Mouse (Mus musculus): ENCODE data around the gene Acot7.

Gene Acot7

DNA sequence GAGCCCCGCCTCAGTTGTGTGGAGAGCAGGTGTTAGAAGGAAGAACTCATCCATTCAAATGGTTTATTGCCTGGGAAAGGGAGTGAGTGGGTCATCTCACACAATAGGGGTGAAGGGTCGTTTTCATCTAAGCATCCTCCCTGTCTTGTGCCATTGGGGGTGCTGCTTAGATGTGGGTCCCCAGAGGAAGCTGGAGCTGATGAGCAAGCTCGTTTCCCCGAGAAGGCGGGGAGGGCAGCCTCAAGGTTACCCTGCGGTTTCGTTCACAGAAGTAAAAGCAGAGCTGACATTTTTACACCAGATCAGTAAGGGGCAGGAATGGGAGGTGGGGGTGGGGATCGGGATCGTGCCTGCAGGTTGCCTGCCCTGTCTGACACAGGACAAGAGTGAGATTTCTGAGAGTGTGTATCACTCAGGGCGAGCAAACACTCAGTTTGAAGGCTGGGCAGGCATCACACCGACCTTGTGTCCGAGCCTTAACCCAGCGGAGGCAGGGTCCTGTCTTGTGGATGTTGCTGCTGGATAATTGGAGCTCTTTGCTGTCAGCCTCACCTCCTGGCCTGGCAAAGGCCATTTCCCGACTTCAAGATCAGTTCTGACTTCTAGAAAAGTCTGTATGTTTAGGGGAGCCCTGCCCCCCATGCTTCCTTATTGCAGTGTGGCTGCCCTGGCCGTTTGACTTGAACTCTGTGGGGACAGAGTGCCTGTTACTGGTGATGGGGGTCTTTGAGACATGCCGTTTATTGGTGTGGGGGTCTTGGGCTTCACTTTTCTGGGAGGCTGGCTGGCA lies 1.2 kb downstream of the Acot7 start:
- in situ Hi-C loops (cut with MboI, MseI): loop anchor here (5.0 kb wide), 1 partner anchor 33 kb away; no protein-coding TSS in a partner anchor

DNA sequence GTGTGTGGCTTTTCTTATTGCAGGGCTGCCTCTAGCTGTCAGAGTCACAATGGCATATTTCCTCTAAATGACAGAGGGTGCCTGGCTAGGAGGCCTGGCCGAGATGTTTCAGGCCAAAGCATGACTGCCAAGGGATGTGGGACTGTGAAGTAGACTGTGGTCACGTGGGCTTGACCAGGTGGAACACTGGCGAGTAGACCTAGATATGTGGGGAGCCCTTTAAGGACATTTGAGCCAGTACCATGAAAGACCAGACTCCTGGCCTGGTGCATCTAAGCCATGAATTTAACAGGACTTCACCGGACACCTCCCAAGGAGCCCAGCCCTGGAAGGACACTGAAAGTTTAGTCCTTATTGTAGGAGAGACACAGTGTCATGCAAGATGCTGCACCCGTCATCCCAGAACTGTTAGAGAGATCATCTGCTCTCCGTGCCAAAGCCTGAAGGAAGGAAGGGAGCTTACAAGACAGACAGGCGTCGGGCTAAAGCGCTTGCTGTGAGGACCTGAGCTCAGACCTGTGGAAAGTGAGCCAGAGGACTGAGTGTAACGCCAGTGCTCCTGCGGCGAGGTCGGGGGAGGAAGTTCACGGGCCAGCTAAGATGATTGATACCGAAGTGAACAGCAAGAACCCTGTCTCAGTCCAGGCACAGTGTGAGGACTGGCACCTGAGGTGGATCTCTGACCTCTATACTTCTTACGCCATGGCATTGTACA lies 2.2 kb downstream of the Acot7 start:
- in situ Hi-C loops (cut with MboI, MseI): loop anchor here (5.0 kb wide), 1 partner anchor 32 kb away; no protein-coding TSS in a partner anchor

DNA sequence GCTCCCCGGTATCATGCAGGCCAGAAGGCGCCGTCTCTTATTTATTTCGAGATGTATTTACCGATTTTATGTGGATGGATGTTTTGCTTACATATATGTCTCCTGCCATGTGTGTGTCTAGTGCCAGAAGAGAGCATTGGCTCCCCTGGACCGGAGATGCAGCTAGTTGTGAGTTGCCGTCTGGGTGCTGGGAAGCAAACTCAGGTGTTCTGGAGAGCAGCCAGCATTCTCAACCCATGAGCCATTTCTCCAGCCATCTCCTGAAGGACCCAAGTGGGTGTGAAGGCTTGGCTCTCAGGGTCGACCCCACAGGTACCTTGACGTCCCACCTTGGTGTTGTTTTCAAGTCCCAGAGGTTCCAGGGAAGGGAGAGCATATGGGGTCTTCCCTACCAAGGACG lies 4.3 kb downstream of the Acot7 start:
- in situ Hi-C loops (cut with MboI, MseI): no loop called here

DNA sequence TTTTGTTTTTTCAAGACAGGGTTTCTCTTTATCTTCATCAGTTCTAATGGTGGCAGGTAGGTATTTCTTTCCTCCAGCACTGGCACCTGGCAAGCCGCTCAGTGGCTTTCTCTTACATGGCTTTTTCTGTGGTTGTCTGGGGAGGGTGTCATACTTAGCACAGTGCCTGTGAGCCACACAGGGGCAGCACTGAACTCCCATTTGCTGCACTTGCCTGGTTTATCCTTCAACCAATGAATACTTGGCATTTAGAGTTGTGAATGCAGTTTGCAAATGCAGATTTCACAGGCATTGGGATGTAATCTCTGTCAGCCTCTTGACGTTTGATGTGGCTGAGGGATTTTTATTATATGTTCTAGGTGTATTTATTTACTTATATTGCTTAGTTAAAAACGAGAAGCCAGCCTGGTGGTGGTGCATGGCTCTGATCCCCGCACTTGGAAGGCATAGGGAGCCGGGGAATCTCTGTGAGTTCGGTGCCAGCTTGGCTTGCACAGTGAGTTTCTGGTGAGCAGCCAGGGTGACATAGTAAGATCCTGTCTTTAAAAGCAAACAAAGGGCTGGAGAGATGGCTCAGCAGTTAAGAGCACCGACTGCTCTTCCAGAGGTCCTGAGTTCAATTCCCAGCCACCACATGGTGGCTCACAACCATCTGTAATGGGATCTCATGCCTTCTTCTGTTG lies 6.6 kb downstream of the Acot7 start:
- in situ Hi-C loops (cut with MboI, MseI): no loop called here

DNA sequence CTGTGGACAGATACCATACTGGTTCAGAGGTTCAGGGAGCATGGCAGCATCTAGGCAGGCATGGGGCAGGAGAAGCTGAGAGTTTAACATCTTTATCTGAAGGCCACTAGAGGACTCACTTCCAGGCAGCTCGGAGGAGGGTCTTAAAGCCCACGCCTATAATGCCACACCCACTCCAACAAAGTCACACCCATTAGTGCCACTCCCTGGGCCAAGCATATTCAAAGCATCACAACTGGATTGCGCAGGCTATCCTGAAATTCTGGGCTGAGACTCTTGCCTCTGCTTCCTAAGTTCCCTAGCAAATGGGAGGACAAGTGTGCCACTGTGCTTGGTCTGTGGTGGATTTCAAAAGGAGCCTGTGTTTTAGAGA lies 7.2 kb downstream of the Acot7 start:
- in situ Hi-C loops (cut with MboI, MseI): no loop called here

DNA sequence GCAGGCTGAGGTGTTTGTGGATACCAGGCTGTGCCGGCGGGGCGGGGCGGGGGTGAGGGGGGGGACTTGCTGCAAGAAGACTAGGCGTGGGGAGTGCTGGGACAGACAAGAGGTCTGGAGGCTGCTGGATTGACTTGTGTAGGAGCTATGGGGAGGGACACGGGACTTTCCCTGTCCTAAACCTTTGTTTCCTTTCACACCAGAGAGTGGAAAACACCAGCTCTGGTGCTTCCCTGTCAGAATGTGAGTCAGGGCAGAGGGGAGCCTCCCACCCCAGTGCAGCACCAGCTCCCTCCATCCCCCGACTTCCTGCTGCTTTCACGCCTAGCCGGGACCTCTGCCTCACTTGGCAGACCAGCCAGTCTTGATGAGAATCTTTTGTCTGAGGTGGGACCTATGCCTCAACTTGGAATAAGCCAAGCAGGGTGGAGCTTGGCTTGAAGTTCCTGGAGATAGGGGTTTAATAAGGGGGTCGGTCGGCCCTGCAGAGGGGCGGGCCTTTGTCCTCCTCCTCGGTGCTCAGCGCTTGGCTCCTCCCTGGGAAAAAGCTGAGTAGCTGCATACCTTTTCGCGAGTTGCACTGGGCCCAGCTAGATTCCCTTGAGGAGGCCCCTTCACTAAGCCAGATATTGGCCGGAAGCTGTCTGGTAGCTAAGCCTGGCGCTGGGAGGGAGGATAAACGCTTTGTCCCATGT lies 7.7 kb downstream of the Acot7 start:
- in situ Hi-C loops (cut with MboI, MseI): no loop called here

DNA sequence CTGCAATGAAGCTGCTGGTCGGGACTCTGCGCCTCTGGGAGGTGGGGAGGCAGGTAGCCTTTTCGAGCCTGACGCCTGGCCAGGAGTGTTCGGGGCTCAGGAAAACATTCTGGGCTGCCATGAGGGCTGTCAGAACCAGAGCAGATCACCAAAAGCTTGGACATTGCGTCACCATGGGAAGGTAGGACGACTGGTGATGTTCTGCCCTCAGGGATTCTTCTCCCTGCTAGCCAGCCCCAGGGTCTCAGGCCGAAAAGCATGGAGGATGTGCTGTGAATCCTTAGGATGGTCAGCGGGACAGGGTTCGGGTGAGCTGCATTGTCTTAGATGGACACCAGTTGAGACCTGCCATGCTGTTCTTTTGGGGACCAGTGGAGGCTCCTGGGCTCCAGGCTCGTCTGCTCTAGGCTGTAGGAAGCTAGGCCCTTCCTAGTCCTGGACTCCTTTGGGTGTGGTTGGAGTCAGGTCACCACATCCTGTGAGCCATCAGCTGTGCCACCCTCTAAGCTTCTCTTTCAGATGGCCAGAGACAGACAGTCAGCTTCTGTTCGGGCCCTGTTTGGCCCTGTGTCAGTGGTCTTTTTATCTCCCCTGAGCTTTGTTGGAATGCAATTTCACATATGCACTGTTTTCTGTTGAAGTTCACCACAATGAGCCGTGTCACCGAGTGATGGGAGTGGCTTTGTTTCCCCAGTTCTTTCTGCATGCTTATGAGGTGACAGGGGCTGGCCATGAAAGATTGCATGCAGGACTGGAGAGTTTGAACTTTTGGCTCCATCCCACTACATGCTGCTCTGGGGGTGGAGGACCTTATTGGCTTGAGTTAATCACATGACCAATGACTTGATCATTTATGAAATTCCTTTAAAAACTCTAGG lies 8.5 kb downstream of the Acot7 start:
- in situ Hi-C loops (cut with MboI, MseI): no loop called here

DNA sequence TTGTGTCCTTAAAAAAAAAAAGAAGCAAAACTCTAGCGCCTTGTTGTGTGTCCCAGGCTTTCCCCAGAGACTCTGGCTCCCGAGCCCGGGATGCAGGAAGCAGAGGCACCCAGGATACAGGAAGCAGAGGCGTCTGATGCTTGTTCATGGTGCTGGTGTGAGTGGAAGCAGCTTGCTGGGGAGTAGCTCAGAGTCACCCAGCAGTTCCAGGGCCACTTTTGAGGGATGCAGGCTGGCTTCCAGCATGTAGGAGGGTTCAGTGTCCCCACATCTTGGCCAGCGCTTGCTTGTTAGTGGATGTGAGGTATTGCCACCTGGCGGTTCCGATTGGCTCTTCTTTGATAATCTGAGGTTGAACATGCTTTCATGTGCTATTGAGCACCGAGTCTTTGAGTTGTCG lies 9.2 kb downstream of the Acot7 start:
- in situ Hi-C loops (cut with MboI, MseI): no loop called here

DNA sequence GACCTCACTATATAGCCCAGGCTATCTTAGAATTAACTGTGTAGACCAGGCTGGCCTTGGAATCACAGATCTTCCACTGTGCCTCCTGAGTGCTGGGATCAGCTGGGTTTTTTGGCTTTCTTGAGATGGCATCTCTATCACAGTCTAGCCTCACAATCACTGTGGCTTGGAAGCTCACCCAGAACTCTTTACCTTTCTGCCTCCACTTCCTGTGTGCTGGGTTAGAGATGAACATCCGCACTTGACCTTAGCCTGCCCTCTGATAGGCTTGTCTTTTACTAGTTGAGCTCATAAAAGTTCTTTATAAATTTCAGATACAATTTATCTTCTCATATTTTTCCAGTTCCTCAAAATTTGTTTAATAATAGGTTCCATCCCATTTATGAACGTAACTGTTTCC lies 10.7 kb downstream of the Acot7 start:
- in situ Hi-C loops (cut with MboI, MseI): no loop called here

DNA sequence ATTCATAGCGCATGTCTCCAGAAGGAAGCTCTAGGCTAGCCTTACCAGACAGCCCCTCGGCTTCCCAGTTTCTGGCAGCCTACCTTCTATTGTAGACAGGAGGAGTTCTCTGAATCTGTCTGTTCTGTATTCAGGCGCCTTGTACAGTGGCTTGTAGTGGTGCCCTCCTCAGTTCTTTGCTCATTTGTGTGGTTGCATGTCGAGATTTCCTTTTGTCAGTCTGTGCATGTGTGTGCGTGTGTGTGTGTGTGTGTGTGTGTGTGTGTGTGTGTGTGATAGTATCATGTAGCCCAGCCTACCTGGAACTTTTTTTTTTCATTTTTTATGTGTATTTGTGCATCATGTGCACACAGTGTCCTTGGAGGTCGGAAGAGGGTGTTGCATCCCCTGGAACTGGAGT lies 11.1 kb downstream of the Acot7 start:
- in situ Hi-C loops (cut with MboI, MseI): no loop called here

DNA sequence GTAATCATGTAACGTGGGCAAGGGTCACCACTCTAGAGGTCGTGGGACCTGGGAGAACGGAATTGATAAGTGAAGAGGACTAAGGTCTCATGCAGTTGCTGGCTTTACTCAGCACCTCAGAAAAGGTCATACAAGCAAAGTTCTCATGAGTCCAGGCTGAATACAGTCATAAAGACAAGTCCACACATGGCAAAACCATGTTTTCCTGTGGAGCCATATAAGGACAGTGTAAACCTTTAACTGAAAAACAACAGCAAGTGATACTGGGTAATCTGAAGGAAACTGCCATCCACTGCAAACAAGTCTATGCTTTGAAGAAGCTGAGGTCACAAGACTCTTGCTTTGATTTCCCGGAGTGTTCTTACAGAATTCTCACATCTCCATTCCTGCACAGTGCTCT lies 11.8 kb downstream of the Acot7 start:
- in situ Hi-C loops (cut with MboI, MseI): no loop called here

DNA sequence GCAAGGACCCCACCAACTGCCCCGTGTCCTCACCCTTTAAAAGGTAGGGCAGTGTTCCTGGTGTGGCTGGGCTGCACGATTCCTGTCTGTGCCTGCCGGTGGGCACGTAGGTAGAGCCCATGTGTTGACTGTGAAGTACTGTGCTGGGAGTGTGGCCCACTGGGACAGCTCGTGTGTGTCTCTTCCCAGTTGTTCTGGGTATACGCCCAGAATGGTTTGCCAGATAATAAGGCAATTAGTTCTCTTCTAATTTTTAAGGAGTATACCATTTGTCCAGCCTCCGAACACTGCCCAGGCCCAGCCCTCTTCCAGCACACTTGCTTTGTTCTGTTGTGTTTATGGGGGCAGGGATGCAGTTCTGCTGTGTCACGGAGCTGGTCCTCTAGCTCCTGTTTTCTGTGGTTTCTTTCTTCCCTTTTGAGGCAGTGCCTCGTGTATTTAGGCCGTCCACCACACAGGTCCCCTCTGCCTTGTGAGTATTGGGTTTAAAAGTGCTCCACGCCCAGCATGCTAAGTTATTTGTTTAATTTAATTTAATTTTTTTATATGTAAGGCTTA lies 12.2 kb downstream of the Acot7 start:
- in situ Hi-C loops (cut with MboI, MseI): no loop called here

DNA sequence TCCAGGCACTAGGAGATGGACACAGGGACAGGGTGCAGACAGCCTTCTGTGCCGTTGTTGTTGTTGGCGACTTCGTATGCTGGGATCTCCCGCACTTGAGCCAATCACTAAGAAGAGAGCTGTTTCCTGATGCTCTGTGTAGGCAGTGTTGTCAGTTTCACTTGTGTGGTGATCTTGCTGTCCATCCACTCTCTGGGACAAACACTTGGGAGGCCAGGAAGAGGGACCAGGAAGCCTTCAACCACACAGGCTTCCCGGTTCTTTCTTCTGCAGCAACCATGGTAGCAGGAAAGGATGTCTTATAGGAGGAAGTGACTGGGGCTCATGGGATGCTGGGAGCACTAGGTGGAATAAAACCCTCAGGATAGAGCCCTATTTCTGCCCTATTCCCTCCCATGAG lies 12.8 kb downstream of the Acot7 start:
- in situ Hi-C loops (cut with MboI, MseI): no loop called here

DNA sequence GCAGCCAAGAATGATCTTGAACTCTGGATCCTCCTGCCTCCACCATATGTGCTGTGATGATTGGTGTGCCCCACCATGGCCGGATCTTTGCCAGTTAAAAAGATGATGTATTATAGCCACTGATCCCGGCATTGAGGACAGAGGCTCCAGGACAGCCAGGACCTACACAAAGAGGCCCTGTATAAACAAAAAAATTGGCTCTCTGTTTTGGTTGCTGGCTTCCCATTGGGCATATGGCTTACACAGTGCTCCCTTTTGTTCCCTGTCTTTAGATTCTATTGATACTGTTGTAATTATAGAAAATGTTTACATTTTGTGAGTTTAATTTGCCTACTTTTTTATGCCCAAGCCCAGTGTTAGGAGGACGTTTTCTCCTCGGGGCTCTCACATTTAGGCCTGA lies 14.6 kb downstream of the Acot7 start:
- in situ Hi-C loops (cut with MboI, MseI): no loop called here

DNA sequence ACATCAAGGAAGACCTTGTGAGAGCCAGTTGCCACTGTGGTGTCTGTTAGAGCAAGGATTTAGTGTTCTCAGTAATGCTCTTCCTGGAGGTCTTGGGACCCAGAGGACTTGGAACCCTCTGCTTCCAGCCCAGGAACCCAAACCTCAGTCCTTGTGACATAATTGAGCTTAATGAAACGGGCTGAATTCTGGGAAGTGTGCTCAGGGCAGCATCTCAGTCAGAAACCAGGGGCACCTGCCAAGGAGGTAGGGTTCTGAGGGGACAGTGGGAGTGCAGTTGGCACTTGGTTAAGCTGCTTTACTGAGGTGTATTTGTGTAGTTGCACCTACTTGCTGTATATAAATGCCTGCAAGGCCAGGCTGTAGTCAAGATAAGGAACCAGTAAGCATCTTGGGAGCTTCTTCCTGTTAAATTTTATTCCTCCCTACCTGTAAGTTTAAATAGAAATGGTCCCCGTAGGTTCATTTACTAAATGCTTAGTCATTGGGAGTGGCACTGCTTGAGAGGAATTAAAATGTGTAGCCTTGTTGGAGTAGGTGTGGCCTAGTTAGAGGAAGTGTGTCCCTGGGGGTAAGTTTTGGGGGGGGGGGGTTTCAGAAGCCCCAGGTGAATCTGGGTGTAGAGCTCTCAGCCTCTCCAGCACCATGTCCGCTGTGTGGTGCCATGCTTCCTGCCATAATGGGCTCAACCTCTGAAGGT lies 16.7 kb downstream of the Acot7 start:
- in situ Hi-C loops (cut with MboI, MseI): no loop called here

DNA sequence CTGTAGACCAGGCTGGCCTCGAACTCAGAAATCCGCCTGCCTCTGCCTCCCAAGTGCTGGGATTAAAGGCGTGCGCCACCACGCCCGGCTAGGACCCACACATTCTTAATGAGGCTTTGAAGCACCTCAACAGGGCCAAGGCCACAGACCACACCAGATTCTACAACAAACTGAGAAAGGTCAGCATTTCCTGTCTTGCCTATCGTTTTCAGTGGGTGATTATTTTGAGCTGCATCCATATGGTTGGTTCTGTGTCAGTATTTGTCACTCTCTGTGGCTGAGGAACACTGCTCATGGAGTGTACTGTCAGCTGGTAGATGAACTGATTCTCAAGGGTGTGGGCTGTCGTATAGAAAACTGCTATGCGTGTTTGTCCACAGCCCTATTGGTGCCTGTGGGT lies 18.3 kb downstream of the Acot7 start:
- in situ Hi-C loops (cut with MboI, MseI): no loop called here

DNA sequence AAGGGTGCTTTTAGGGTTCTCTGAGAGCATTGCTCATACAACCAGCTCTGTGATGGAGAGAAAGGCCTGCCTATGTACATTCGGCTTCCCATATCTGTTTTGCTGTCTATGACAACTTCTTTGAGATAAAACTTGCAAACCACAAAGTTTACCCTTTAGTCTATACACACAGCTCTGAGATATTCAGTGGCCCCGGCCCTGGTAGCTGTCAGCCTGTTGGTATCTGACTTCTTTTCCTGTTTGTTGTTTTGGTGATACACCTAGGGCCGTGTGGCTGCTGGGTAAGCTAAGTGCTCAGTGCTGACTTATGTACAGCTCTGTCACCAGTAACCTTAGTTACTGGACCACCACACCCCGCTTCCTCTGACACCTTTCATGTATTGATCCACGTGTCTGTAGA lies 19.6 kb downstream of the Acot7 start:
- in situ Hi-C loops (cut with MboI, MseI): no loop called here

DNA sequence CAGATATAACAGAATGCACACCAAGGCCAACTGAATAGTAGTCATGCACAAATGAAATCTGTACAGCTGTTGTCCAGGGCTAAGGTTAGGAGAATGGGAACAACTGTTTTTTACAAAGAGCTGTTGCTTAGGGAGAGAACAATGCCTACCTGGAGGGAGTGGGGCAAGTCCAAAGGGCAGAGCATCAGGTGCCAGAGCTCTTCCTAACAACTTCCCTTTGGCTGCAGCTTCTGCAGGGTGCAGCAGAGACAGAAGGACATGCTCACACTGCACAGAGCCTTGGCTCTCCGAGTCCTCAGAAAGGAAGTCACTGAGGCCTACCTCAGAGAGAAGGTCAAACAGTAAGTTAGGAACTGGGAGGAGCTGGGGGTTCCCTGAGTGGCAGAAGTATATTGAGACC lies 21.7 kb downstream of the Acot7 start:
- in situ Hi-C loops (cut with MboI, MseI): no loop called here

DNA sequence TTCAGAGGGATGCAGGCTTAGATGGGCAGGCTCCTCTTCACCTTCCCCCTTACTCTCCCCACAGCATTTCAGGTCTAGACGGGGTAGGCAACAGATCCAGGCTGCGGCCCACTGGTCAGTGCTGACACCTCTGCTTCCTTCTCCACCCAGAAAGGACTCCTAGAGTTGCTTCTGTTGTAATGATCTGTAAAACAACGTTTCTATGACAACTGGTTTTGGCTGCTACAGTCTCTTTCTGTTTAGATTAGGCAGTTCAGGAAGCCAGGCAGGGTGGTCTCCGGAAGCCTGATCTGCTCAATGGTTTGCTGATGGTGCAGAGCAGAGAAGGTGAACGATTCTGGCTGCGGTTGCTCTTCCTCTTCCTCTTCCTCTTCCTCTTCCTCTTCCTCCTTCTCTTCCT lies 23.6 kb downstream of the Acot7 start:
- in situ Hi-C loops (cut with MboI, MseI): no loop called here

DNA sequence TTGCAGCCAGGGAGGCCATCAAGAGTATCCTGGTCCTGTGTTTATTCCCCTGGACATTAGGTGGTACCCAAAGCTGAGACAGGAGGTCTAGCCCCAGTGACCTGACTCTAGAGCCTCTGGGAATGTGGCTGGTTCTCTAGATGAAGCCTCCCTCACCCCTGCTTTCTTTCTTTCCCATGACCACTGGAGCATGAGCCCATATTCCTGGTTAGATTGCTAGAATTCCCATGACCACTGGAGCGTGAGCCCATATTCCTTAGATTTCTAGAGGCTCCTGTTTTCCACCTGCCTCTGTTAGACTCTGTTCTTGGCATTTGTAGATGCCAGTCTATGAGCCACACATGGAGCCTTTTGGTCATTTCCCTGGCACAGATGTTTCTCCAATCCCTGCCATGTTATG lies 24.5 kb downstream of the Acot7 start:
- in situ Hi-C loops (cut with MboI, MseI): no loop called here

Measured in regulatory T cell (primary cell).